Mouse (Mus musculus): ENCODE results near the gene Daxx. TPM values are rescaled to one million over a fixed set of nuclear protein-coding genes. Genes with fewer than 3 reads are reported as not detected.

Daxx gene
- polyA plus RNA-seq, 1 experiment from 2014 or later, result 18.1 TPM

DNA sequence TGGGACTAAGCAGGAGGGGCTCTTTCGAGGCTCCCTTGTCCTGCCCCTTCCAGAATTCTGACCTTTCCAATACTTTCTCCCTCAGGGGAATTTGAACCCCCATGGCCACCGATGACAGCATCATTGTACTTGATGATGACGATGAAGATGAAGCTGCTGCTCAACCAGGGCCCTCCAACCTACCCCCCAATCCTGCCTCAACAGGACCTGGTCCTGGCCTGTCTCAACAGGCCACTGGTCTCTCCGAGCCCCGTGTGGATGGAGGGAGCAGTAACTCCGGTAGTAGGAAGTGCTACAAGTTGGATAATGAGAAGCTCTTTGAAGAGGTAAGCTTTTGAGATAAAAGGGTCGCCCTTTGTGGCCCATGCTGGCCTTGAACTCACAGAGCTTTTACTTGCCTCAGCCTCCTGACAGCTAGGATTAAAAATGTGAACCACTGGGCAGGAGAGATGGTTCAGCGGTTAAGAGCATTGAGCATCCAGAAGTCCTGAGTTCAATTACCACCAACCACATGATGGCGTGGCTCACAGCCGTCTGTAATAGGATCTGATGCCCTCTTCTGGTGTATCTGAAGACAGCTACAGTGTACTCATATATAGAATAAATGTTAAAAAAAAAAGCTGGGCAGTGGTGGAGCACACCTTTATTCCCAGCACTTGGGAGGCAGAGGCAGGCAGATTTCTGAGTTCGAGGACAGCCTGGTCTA is 1.3 kb downstream of the Daxx start:
- peak overlapping the region; percentile 99 for H3K27ac ChIP-seq (replicated peaks)
- TF ChIP-seq EP300 (optimal IDR thresholded peaks at IDR 0.05) (no peak), CTCF (IDR thresholded peaks at IDR 0.05; ENCODE audit: low read depth) (peak; percentile 55)
- WGBS, result 40% methylated on average over 11 of the region's 11 CpGs
- no peaks in the 10 kb centered on the region for H3K9me3 ChIP-seq (ENCODE audit: control insufficient read depth, low read length)
- no peak for ATAC-seq (ENCODE audit: low FRiP score, low TSS enrichment)
- peaks cover 20% of the 10 kb centered on the region for H3K36me3 ChIP-seq (ENCODE audit: control insufficient read depth, insufficient read depth, low read length)
- H3K4me3 ChIP-seq (ENCODE audit: low read depth, low read length), result peak overlapping the region; percentile 86
- peak overlapping the region; percentile 94 for H3K4me2 ChIP-seq (replicated peaks; ENCODE audit: low read depth)
- peak overlapping the region; percentile 97 for H3K9ac ChIP-seq (ENCODE audit: low read length)
- DNase-seq (ENCODE audit: low spot score), result no peak
- no peaks in the 10 kb centered on the region for H3K27me3 ChIP-seq (ENCODE audit: control insufficient read depth, insufficient read depth, low read length)
- H3K4me1 ChIP-seq (replicated peaks; ENCODE audit: control insufficient read depth, insufficient read depth), result peaks cover 3% of the 10 kb centered on the region; the same call in 1 of the 2 replicates

- no peak for TF ChIP-seq EP300 (optimal IDR thresholded peaks at IDR 0.05)
- no peak for TF ChIP-seq CTCF (IDR thresholded peaks at IDR 0.05; ENCODE audit: low read depth)
- whole genome bisulfite sequencing, result 87% methylated on average over 31 of the region's 31 CpGs
- no peak overlapping the region for H3K9ac ChIP-seq (ENCODE audit: low read length)
- no peaks in the 10 kb centered on the region for H3K27me3 ChIP-seq (ENCODE audit: control insufficient read depth, insufficient read depth, low read length)
- ATAC-seq (ENCODE audit: low FRiP score, low TSS enrichment) (no peak), DNase-seq (ENCODE audit: low spot score) (no peak)
- no peak overlapping the region for H3K4me2 ChIP-seq (replicated peaks; ENCODE audit: low read depth)
- no peak overlapping the region for H3K27ac ChIP-seq (replicated peaks)
- no peaks in the 10 kb centered on the region for H3K9me3 ChIP-seq (ENCODE audit: control insufficient read depth, low read length)
- peaks cover 3% of the 10 kb centered on the region; the same call in 1 of the 2 replicates for H3K4me1 ChIP-seq (replicated peaks; ENCODE audit: control insufficient read depth, insufficient read depth)
- H3K36me3 ChIP-seq (ENCODE audit: control insufficient read depth, insufficient read depth, low read length), result peaks cover 20% of the 10 kb centered on the region
- H3K4me3 ChIP-seq (ENCODE audit: low read depth, low read length), result no peak overlapping the region
Observed at GRCm38 (mm10) chr17:33911052-33911812, 2.0 kb downstream of the Daxx start.

DNA sequence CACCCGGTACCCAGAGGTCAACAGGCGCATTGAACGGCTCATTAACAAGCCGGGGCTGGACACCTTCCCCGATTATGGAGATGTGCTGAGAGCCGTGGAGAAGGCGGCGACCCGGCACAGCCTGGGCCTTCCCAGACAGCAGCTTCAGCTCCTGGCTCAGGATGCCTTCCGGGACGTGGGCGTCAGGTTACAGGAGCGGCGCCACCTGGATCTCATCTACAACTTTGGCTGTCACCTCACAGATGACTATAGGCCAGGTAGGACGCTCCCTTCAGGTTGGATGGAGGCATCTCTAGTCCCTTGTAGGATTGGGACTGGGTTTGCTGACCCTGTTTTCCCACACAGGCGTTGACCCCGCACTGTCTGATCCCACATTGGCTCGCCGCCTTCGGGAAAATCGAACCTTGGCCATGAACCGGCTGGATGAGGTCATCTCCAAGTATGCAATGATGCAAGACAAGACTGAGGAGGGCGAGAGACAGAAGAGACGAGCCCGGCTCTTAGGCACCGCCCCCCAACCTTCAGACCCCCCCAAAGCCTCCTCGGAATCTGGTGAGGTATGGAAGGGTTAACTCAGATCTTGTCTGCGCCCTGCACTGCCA is 2.7 kb downstream of the Daxx start:
- peaks cover 20% of the 10 kb centered on the region for H3K36me3 ChIP-seq (ENCODE audit: control insufficient read depth, insufficient read depth, low read length)
- ATAC-seq (ENCODE audit: low FRiP score, low TSS enrichment) (no peak), DNase-seq (ENCODE audit: low spot score) (no peak)
- TF ChIP-seq EP300 (optimal IDR thresholded peaks at IDR 0.05), result no peak
- TF ChIP-seq CTCF (IDR thresholded peaks at IDR 0.05; ENCODE audit: low read depth), result no peak
- no peak overlapping the region for H3K27ac ChIP-seq (replicated peaks)
- H3K4me2 ChIP-seq (replicated peaks; ENCODE audit: low read depth), result no peak overlapping the region
- H3K4me3 ChIP-seq (ENCODE audit: low read depth, low read length), result no peak overlapping the region
- WGBS, result 83% methylated on average over 28 of the region's 28 CpGs
- H3K27me3 ChIP-seq (ENCODE audit: control insufficient read depth, insufficient read depth, low read length), result no peaks in the 10 kb centered on the region
- H3K4me1 ChIP-seq (replicated peaks; ENCODE audit: control insufficient read depth, insufficient read depth), result peaks cover 3% of the 10 kb centered on the region; the same call in 1 of the 2 replicates
- no peak overlapping the region for H3K9ac ChIP-seq (ENCODE audit: low read length)
- H3K9me3 ChIP-seq (ENCODE audit: control insufficient read depth, low read length), result no peaks in the 10 kb centered on the region

DNA sequence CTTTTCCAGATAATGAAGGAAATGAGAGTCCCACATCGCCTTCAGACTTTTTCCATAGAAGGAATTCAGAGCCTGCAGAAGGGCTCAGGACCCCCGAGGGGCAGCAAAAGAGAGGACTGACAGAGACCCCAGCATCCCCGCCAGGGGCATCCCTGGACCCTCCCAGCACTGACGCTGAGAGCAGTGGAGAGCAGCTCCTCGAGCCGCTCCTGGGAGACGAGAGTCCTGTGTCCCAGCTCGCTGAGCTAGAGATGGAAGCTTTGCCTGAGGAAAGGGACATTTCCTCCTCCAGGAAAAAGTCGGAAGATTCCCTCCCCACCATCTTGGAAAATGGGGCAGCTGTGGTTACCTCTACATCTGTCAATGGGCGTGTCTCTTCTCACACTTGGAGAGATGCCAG is 4.0 kb downstream of the Daxx start:
- 91% methylated on average over 10 of the region's 10 CpGs for WGBS
- H3K27ac ChIP-seq (replicated peaks), result no peak overlapping the region

DNA sequence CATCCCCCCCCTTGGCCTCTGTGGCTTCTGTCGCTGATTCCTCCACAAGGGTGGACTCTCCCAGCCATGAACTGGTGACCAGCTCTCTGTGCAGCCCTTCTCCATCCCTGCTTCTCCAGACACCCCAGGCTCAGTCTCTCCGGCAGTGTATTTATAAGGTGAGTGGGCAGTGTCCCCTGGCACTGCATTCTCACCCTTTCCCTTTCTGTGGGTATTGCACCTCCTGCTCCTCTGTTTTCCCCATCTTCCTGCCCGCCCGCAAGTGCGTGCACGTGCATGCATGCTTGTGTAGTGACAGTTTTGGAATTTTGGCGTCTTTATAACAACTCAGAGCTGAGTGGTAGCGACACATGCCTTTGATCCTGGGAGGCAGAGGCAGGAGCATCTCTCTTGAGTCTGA is 4.7 kb downstream of the Daxx start:
- no peak for DNase-seq (ENCODE audit: low spot score)
- 95% methylated on average over 8 of the region's 8 CpGs for WGBS
- Histone ChIP-seq H3K9ac (ENCODE audit: low read length) (no peak overlapping the region), H3K4me1 (replicated peaks; ENCODE audit: control insufficient read depth, insufficient read depth) (peaks cover 3% of the 10 kb centered on the region; the same call in 1 of the 2 replicates), H3K9me3 (ENCODE audit: control insufficient read depth, low read length) (no peaks in the 10 kb centered on the region), H3K27me3 (ENCODE audit: control insufficient read depth, insufficient read depth, low read length) (no peaks in the 10 kb centered on the region), H3K4me2 (replicated peaks; ENCODE audit: low read depth) (no peak overlapping the region), H3K36me3 (ENCODE audit: control insufficient read depth, insufficient read depth, low read length) (peaks cover 20% of the 10 kb centered on the region), H3K27ac (replicated peaks) (no peak overlapping the region), H3K4me3 (ENCODE audit: low read depth, low read length) (no peak overlapping the region)
- no peak for TF ChIP-seq EP300 (optimal IDR thresholded peaks at IDR 0.05)
- no peak for TF ChIP-seq CTCF (IDR thresholded peaks at IDR 0.05; ENCODE audit: low read depth)
- no peak for ATAC-seq (ENCODE audit: low FRiP score, low TSS enrichment)

More for the DNA sequence above, 4.0 kb downstream of the Daxx start:
- peaks cover 3% of the 10 kb centered on the region; the same call in 1 of the 2 replicates for H3K4me1 ChIP-seq (replicated peaks; ENCODE audit: control insufficient read depth, insufficient read depth)
- TF ChIP-seq EP300 (optimal IDR thresholded peaks at IDR 0.05) (no peak), CTCF (IDR thresholded peaks at IDR 0.05; ENCODE audit: low read depth) (no peak)
- peaks cover 20% of the 10 kb centered on the region for H3K36me3 ChIP-seq (ENCODE audit: control insufficient read depth, insufficient read depth, low read length)
- no peak overlapping the region for H3K4me3 ChIP-seq (ENCODE audit: low read depth, low read length)
- no peak for ATAC-seq (ENCODE audit: low FRiP score, low TSS enrichment)
- H3K27me3 ChIP-seq (ENCODE audit: control insufficient read depth, insufficient read depth, low read length), result no peaks in the 10 kb centered on the region
- H3K9ac ChIP-seq (ENCODE audit: low read length), result no peak overlapping the region
- no peaks in the 10 kb centered on the region for H3K9me3 ChIP-seq (ENCODE audit: control insufficient read depth, low read length)
- no peak overlapping the region for H3K4me2 ChIP-seq (replicated peaks; ENCODE audit: low read depth)
- no peak for DNase-seq (ENCODE audit: low spot score)

Measured in stomach, postnatal 0 days (tissue).